Mouse (Mus musculus) stomach, embryonic 16.5 days (tissue): ENCODE measurements around the gene Kcng1. TPM values are rescaled to one million over a fixed set of nuclear protein-coding genes. Genes with fewer than 3 reads are reported as not detected.
A peak's percentile ranks its signal among the peaks of the same experiment; 100 is the strongest.

Experiments used
- ATAC-seq: fragments of 200-750 bp; cut with Nextera tagmentation; 2 replicates; pipeline ENCODE4 v1.8.0; 2017; ENCODE audit warnings: moderate number of reproducible peaks, moderate TSS enrichment; ENCODE audit not compliant: insufficient read depth, low FRiP score
- H3K27ac ChIP-seq: fragments of 300-500 bp; sonication (generic); 2 replicates; pipeline ENCODE4 v1.5.1; 2014; ENCODE audit warnings: low read length
- H3K27me3 ChIP-seq: fragments of 300-500 bp; sonication (generic); 2 replicates; pipeline ENCODE4 v1.6.1; 2014; ENCODE audit warnings: low read length, control low read depth, mixed read lengths; ENCODE audit not compliant: control insufficient read depth, insufficient read depth
- H3K36me3 ChIP-seq: fragments of 300-500 bp; sonication (generic); 2 replicates; pipeline ENCODE4 v1.6.1; 2014; ENCODE audit warnings: low read length; ENCODE audit not compliant: control insufficient read depth, insufficient read depth
- H3K4me1 ChIP-seq: fragments of 300-500 bp; sonication (generic); 2 replicates; pipeline ENCODE4 v1.6.1; 2014; ENCODE audit warnings: low read length, control low read depth, mixed read lengths; ENCODE audit not compliant: control insufficient read depth, insufficient read depth
- H3K4me2 ChIP-seq: fragments of 300-500 bp; sonication (generic); 2 replicates; pipeline ENCODE4 v1.6.1; 2014; ENCODE audit warnings: low read depth, low read length, mixed read lengths
- H3K4me3 ChIP-seq: fragments of 300-500 bp; sonication (generic); replicated peaks from 2 replicates; pipeline ENCODE4 v1.5.1; 2014; ENCODE audit warnings: mild to moderate bottlenecking, low read length
- H3K9ac ChIP-seq: fragments of 300-500 bp; sonication (generic); 2 replicates; pipeline ENCODE4 v1.6.1; 2014; ENCODE audit warnings: low read length
- H3K9me3 ChIP-seq: fragments of 300-500 bp; sonication (generic); replicated peaks from 2 replicates; pipeline ENCODE4 v1.6.1; 2016; ENCODE audit warnings: low read length, control low read depth; ENCODE audit not compliant: control insufficient read depth
- WGBS: fragments of 180-500 bp; shearing (Covaris S2); extraction: QIAGEN DNeasy Blood & Tissue Kit; methylation state at CpG from one replicate; pipeline ENCODE4 v1.1.7; 2014; 5-methylcytosine and 5-hydroxymethylcytosine counted together
- polyA plus RNA-seq: library from polyadenylated mRNA; unstranded; fragments of >200 nt; fragmentation: Nextera tagmentation; extraction: Ambion mirVana; gene quantifications from 2 replicates; pipeline ENCODE4 v1.2.1, GENCODE M21; 2015

Gene Kcng1
- polyA plus RNA-seq, 1 experiment from 2014 or later = 5.7 TPM

DNA sequence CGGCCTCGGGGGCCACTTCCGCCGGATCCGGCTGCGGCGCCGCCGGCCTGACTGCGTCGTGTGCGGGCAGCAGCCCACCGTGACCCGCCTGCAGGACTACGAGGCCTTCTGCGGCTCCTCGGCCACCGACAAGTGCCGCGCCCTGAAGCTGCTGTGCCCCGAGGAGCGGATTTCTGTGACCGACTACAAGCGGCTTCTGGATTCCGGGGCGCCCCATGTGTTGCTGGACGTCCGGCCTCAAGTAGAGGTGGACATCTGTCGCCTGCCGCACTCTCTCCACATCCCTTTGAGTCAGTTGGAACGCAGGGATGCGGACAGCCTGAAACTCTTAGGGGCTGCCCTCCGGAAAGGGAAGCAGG is 50.1 kb downstream of the Kcng1 start:
- ATAC-seq = no peak
- H3K9ac ChIP-seq = peak overlapping the region; percentile 90
- 52% methylated on average over 33 of the region's 33 CpGs for WGBS
- H3K4me1 ChIP-seq = peaks cover 23% of the 10 kb centered on the region
- H3K27me3 ChIP-seq = no peaks in the 10 kb centered on the region
- H3K27ac ChIP-seq = no peak overlapping the region
- H3K4me3 ChIP-seq = peak overlapping the region; percentile 90
- peak overlapping the region; percentile 97 for H3K4me2 ChIP-seq
- H3K9me3 ChIP-seq = no peaks in the 10 kb centered on the region
- H3K36me3 ChIP-seq = no peaks in the 10 kb centered on the region; the same call in 1 of the 2 replicates

DNA sequence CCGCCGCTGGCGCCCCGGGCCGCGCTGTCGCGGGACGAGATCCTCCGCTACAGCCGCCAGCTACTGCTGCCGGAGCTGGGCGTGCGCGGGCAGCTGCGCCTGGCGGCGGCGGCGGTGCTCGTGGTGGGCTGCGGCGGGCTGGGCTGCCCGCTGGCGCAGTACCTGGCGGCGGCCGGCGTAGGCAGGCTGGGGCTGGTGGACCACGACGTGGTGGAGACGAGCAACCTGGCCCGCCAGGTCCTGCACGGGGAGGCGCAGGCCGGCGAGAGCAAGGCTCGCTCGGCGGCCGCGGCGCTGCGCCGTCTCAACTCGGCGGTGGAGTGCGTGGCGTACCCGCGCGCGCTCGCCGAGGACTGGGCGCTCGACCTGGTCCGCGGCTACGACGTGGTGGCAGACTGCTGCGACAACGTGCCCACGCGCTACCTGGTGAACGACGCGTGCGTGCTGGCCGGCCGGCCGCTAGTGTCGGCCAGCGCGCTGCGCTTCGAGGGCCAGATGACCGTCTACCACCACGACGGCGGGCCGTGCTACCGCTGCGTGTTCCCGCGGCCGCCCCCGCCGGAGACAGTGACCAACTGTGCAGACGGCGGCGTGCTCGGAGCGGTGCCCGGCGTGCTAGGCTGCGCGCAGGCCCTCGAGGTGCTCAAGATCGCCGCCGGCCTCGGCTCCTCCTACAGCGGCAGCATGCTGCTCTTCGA is 50.6 kb downstream of the Kcng1 start:
- H3K4me3 ChIP-seq = peak overlapping the region; percentile 90
- H3K9me3 ChIP-seq = no peaks in the 10 kb centered on the region
- H3K27me3 ChIP-seq = no peaks in the 10 kb centered on the region
- peak; percentile 49; the same call in 1 of the 2 replicates for ATAC-seq
- H3K27ac ChIP-seq = peak overlapping the region; percentile 84
- 2% methylated on average over 90 of the region's 105 CpGs for WGBS
- peaks cover 23% of the 10 kb centered on the region for H3K4me1 ChIP-seq
- H3K36me3 ChIP-seq = no peaks in the 10 kb centered on the region; the same call in 1 of the 2 replicates
- H3K4me2 ChIP-seq = peak overlapping the region; percentile 97
- H3K9ac ChIP-seq = peak overlapping the region; percentile 90

DNA sequence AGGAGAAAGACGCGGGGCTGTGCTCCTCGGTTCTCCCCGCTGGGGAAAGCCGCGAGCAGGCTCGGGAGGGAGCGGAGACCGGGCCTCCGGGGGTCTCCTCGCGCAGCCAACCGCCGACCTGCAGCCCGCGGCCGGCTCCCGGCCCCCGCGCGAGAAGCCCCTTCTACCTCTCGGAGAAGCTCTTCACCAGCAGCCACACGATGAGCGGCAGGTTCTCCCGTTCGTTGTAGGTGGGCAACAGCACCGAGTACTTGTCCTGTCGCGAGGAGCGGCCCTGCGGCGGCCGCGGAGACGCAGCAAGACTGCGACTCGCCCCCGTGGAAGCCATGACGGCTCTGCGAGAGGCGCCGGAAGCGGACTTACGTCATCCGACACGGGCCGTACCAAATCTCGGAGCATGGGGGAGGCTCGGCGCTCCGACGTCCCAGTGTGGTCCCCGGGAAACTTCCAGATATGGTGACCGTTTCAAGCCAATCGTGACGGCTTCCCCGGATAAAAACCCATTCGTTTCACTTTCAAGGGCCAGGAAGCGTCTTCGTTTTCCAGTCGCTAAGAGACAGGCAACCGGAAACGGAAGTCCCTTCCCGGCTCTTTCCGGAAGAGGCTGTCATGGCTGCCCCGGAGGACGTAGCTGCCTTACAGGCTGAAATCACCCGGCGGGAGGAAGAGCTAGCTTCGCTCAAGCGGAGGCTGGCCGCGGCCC is 51.4 kb downstream of the Kcng1 start, which contains the start of the genes Gm20716, Dpm1 and Mocs3:
TSS of gene Gm20716 (minus strand) at position 339 of the 703 bp plus-strand sequence.
TSS of gene Dpm1 (minus strand) at position 566 of the 703 bp plus-strand sequence.
TSS of gene Mocs3 (plus strand) at position 597 of the 703 bp plus-strand sequence.
- Histone ChIP-seq H3K36me3 (no peaks in the 10 kb centered on the region; the same call in 1 of the 2 replicates), H3K27ac (peak within 1 kb of the TSS; percentile 84), H3K4me3 (peak within 1 kb of the TSS; percentile 90), H3K4me2 (peak within 1 kb of the TSS; percentile 97), H3K27me3 (no peaks in the 10 kb centered on the region), H3K9me3 (no peaks in the 10 kb centered on the region), H3K4me1 (peaks cover 23% of the 10 kb centered on the region), H3K9ac (peak within 1 kb of the TSS; percentile 90)
- ATAC-seq = peak; percentile 83
- under 1% methylated on average over 73 of the region's 73 CpGs for WGBS

GRCm38 (mm10) chr2:168229116-168230025 is 52.2 kb downstream of the Kcng1 start:
- Histone ChIP-seq H3K9me3 (no peaks in the 10 kb centered on the region), H3K4me2 (peak overlapping the region; percentile 91), H3K27ac (no peak overlapping the region), H3K27me3 (no peaks in the 10 kb centered on the region), H3K4me3 (peak overlapping the region; percentile 90), H3K36me3 (peaks cover 5% of the 10 kb centered on the region; the same call in 1 of the 2 replicates), H3K4me1 (peaks cover 23% of the 10 kb centered on the region), H3K9ac (peak overlapping the region; percentile 90)
- ATAC-seq = no peak; the same call in 1 of the 2 replicates
- WGBS = 17% methylated on average over 41 of the region's 41 CpGs

- Histone ChIP-seq H3K9me3 (no peaks in the 10 kb centered on the region), H3K4me1 (peaks cover under 1% of the 10 kb centered on the region; the same call in 1 of the 2 replicates), H3K9ac (no peak overlapping the region), H3K27ac (no peak overlapping the region), H3K4me2 (no peak overlapping the region), H3K4me3 (no peak overlapping the region), H3K36me3 (peaks cover 27% of the 10 kb centered on the region), H3K27me3 (no peaks in the 10 kb centered on the region)
- no peak for ATAC-seq
- 85% methylated on average over 6 of the region's 6 CpGs for WGBS
Measured at GRCm38 (mm10) chr2:168223326-168223725, 58.2 kb downstream of the Kcng1 start.

DNA sequence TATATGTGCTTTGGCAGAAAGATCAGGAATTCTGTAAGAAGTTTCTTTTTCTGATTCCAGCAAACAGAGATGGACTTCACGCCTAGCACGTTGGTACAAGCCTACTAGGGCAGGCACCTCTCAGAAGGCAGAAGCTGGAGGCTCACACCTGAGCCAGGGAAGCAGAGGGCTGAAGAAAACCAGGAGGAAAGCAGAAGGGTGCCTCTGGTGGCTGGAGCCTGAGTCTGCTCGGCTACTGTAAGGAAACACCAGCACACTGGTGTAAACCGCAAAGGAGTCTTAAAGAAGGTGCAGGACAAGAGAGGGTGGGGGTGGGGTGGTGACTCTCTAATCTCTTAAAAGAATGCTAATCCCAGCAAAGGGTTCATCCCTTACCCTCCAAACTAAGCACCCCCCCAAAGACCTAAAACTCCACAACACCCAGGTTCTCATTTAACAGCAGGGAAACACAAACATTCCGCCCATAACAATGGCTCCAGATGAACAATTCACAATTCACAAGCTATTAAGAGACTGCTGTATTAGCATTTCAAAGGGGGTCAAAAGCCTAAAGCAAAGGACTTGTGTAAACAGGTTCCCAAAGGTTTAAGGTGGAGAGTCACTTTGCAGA is 67.6 kb downstream of the Kcng1 start:
- no peaks in the 10 kb centered on the region for H3K9me3 ChIP-seq
- no peak for ATAC-seq
- 60% methylated on average over 5 of the region's 5 CpGs for WGBS
- no peak overlapping the region for H3K9ac ChIP-seq
- peaks cover 30% of the 10 kb centered on the region for H3K36me3 ChIP-seq
- H3K4me3 ChIP-seq = no peak overlapping the region
- no peaks in the 10 kb centered on the region for H3K4me1 ChIP-seq
- H3K27ac ChIP-seq = no peak overlapping the region
- no peak overlapping the region for H3K4me2 ChIP-seq
- no peaks in the 10 kb centered on the region for H3K27me3 ChIP-seq

Other genes with a start within 250 kb of the Kcng1 start
- gene Pard6b, start 200.7 kb downstream of the Kcng1 start, polyA plus RNA-seq = 8.3 TPM in 2 replicates
- 1.0 and 1.4 TPM in 2 replicates for gene Adnp, start 74.6 kb downstream of the Kcng1 start, polyA plus RNA-seq
- 12.3 and 12.6 TPM in 2 replicates for gene Gm20716, start 51.4 kb downstream of the Kcng1 start, polyA plus RNA-seq
- gene Dpm1, start 51.1 kb downstream of the Kcng1 start, polyA plus RNA-seq = 96.2 and 118 TPM in 2 replicates
- 2.4 and 3.4 TPM in 2 replicates for gene Mocs3, start 51.1 kb downstream of the Kcng1 start, polyA plus RNA-seq